Mouse (Mus musculus): Measurements from ENCODE around the gene Tmem189.

- TF ChIP-seq CTCF (IDR thresholded peaks at IDR 0.05; ENCODE audit: control insufficient read depth, insufficient read depth, low read length) (no peak), POLR2A (IDR thresholded peaks at IDR 0.05; ENCODE audit: borderline replicate concordance, control insufficient read depth, low read depth, low read length) (no peak)
Observed at GRCm38 (mm10) chr2:167593551-167594250, 95.9 kb downstream of the Tmem189 start.

All from bone marrow, adult 2 months (tissue).